Mouse (Mus musculus): Measurements from ENCODE around the gene Akt3. TPM values are rescaled to one million over a fixed set of nuclear protein-coding genes. Genes with fewer than 3 reads are reported as not detected.

The Akt3 gene
- total RNA-seq, 1 experiment, result 8.4 TPM

DNA sequence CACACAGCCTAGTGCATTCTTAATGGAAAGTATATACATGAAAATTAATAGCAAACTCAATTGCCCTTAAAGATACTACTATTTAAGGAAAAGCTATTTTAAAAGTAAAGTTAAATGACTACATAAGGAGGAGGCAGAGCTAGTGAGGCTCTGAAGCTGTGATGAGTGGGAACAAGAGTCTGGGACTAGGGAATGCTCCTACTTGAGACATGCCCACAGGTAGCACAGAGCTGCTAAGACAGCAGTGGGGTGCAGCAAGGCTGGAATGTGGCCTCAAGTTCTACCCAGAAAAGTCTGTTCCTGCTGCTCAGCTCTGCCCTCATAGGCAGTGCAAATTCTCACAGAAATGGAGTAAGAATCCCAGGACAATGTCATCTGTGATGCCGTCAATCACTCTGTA, 226.8 kb downstream of the Akt3 start:
- in situ Hi-C loops (cut with MboI; ENCODE audit: low sequenced_read_pairs in 2 of 2, unreplicated experiment in 2 of 2), result no loop called here
- no peak for DNase-seq (ENCODE audit: low read depth, low spot score)
- no peak overlapping the region for H3K9ac ChIP-seq (ENCODE audit: insufficient read depth, low read depth, low read length, poor library complexity, severe bottlenecking)
- H3K27ac ChIP-seq (ENCODE audit: insufficient read depth, low read depth, low read length, poor library complexity, severe bottlenecking), result no peak overlapping the region
- TF ChIP-seq HCFC1 (IDR thresholded peaks at IDR 0.05; ENCODE audit: borderline replicate concordance, insufficient read depth, low read length) (no peak), ZNF384 (IDR thresholded peaks at IDR 0.05; ENCODE audit: low read depth, low read length) (no peak), ZC3H11A (IDR thresholded peaks at IDR 0.05; ENCODE audit: borderline replicate concordance, low read depth, low read length) (no peak), MAFK (IDR thresholded peaks at IDR 0.05; ENCODE audit: insufficient read depth, low read depth, low read length) (no peak), CHD2 (IDR thresholded peaks at IDR 0.05; ENCODE audit: low read depth, low read length) (no peak)
- H3K9me3 ChIP-seq (ENCODE audit: control insufficient read depth, insufficient read depth, low read depth, low read length), result no peaks in the 10 kb centered on the region
- no peak overlapping the region for H3K4me3 ChIP-seq (ENCODE audit: insufficient read depth in 1 of 2, low read depth in 1 of 2, low read length in 2 of 2, poor library complexity in 1 of 2, severe bottlenecking in 1 of 2)
- H3K36me3 ChIP-seq (ENCODE audit: control insufficient read depth, insufficient read depth, low read length, poor library complexity, severe bottlenecking), result no peaks in the 10 kb centered on the region
- no peaks in the 10 kb centered on the region for H3K4me1 ChIP-seq (ENCODE audit: control insufficient read depth in 2 of 2, insufficient read depth in 2 of 2, low read length in 2 of 2, poor library complexity in 1 of 2)

DNA sequence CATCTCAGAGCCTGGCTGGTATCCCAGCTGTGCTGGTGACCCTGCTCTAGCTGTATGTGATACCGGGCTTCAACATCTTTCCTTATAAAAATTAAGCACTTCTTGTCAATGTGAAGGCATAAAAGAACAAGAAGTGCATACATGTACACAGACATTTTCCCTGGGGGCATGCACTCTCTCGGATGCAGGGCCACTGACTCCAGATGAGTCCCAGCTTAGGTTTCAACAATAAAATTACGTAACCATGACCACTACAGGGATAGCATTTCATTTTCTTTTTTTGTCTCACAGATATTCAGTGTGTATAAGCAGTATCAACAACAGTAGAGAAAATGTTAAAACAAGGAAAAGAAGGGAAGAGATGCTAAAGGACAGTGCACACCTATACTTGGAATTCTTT, 227.3 kb downstream of the Akt3 start:
- Histone ChIP-seq H3K36me3 (ENCODE audit: control insufficient read depth, insufficient read depth, low read length, poor library complexity, severe bottlenecking) (no peaks in the 10 kb centered on the region), H3K9me3 (ENCODE audit: control insufficient read depth, insufficient read depth, low read depth, low read length) (no peaks in the 10 kb centered on the region), H3K4me1 (ENCODE audit: control insufficient read depth in 2 of 2, insufficient read depth in 2 of 2, low read length in 2 of 2, poor library complexity in 1 of 2) (no peaks in the 10 kb centered on the region), H3K9ac (ENCODE audit: insufficient read depth, low read depth, low read length, poor library complexity, severe bottlenecking) (no peak overlapping the region), H3K4me3 (ENCODE audit: insufficient read depth in 1 of 2, low read depth in 1 of 2, low read length in 2 of 2, poor library complexity in 1 of 2, severe bottlenecking in 1 of 2) (no peak overlapping the region), H3K27ac (ENCODE audit: insufficient read depth, low read depth, low read length, poor library complexity, severe bottlenecking) (no peak overlapping the region)
- in situ Hi-C loops (cut with MboI; ENCODE audit: low sequenced_read_pairs in 2 of 2, unreplicated experiment in 2 of 2), result no loop called here
- TF ChIP-seq ZC3H11A (IDR thresholded peaks at IDR 0.05; ENCODE audit: borderline replicate concordance, low read depth, low read length) (no peak), ZNF384 (IDR thresholded peaks at IDR 0.05; ENCODE audit: low read depth, low read length) (no peak), CHD2 (IDR thresholded peaks at IDR 0.05; ENCODE audit: low read depth, low read length) (no peak), HCFC1 (IDR thresholded peaks at IDR 0.05; ENCODE audit: borderline replicate concordance, insufficient read depth, low read length) (no peak), MAFK (IDR thresholded peaks at IDR 0.05; ENCODE audit: insufficient read depth, low read depth, low read length) (no peak)
- no peak for DNase-seq (ENCODE audit: low read depth, low spot score)

DNA sequence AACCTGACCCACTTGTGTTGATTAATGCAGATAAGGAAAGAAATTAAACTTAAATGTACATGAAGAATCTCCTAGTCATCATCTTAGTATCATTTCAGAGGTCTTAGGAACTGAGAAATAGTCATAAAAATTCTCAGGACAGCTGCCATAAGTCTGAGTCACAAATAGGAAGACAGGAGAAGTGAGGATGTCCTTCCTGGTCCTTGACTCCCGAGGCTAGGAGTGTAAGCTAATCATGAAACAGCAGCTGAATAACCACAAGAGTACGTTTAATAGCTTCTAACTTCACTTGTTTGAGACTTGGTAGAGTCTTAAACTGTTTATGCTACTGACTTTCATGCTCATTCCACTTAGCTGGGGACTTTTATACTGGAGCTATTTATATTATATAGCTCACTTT, 229.0 kb downstream of the Akt3 start:
- no peak for DNase-seq (ENCODE audit: low read depth, low spot score)
- no peaks in the 10 kb centered on the region for H3K9me3 ChIP-seq (ENCODE audit: control insufficient read depth, insufficient read depth, low read depth, low read length)
- H3K36me3 ChIP-seq (ENCODE audit: control insufficient read depth, insufficient read depth, low read length, poor library complexity, severe bottlenecking), result peaks cover 2% of the 10 kb centered on the region; the same call in 1 of the 2 replicates
- no peak overlapping the region for H3K27ac ChIP-seq (ENCODE audit: insufficient read depth, low read depth, low read length, poor library complexity, severe bottlenecking)
- no peaks in the 10 kb centered on the region for H3K4me1 ChIP-seq (ENCODE audit: control insufficient read depth in 2 of 2, insufficient read depth in 2 of 2, low read length in 2 of 2, poor library complexity in 1 of 2)
- no peak for TF ChIP-seq ZC3H11A (IDR thresholded peaks at IDR 0.05; ENCODE audit: borderline replicate concordance, low read depth, low read length)
- no peak for TF ChIP-seq CHD2 (IDR thresholded peaks at IDR 0.05; ENCODE audit: low read depth, low read length)
- H3K9ac ChIP-seq (ENCODE audit: insufficient read depth, low read depth, low read length, poor library complexity, severe bottlenecking), result no peak overlapping the region
- H3K4me3 ChIP-seq (ENCODE audit: insufficient read depth in 1 of 2, low read depth in 1 of 2, low read length in 2 of 2, poor library complexity in 1 of 2, severe bottlenecking in 1 of 2), result no peak overlapping the region
- in situ Hi-C loops (cut with MboI; ENCODE audit: low sequenced_read_pairs in 2 of 2, unreplicated experiment in 2 of 2), result no loop called here

DNA sequence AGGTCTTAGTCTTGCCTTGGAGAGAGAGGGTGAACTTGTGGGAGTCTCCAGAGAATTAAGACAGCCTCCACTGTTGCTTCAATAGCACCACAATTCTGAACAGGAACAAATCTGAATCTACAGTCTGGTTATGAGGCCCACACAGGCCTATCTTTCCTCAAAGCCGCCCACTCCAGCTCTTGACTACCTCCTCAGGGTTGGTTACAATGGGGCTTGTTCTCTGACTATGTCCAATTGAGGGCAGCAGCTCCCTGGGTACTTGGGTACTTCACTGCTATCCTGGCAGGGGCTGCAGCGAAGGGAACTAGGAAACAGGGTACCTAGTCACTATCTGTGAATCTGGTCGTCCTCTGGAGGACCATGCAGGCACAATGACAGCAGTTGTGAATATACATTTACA, 230.3 kb downstream of the Akt3 start:
- TF ChIP-seq MAFK (IDR thresholded peaks at IDR 0.05; ENCODE audit: insufficient read depth, low read depth, low read length) (no peak), ZC3H11A (IDR thresholded peaks at IDR 0.05; ENCODE audit: borderline replicate concordance, low read depth, low read length) (no peak), HCFC1 (IDR thresholded peaks at IDR 0.05; ENCODE audit: borderline replicate concordance, insufficient read depth, low read length) (no peak), CHD2 (IDR thresholded peaks at IDR 0.05; ENCODE audit: low read depth, low read length) (no peak), ZNF384 (IDR thresholded peaks at IDR 0.05; ENCODE audit: low read depth, low read length) (no peak)
- H3K4me3 ChIP-seq (ENCODE audit: insufficient read depth in 1 of 2, low read depth in 1 of 2, low read length in 2 of 2, poor library complexity in 1 of 2, severe bottlenecking in 1 of 2), result no peak overlapping the region
- DNase-seq (ENCODE audit: low read depth, low spot score), result no peak
- no peaks in the 10 kb centered on the region for H3K4me1 ChIP-seq (ENCODE audit: control insufficient read depth in 2 of 2, insufficient read depth in 2 of 2, low read length in 2 of 2, poor library complexity in 1 of 2)
- in situ Hi-C loops (cut with MboI; ENCODE audit: low sequenced_read_pairs in 2 of 2, unreplicated experiment in 2 of 2), result no loop called here
- H3K36me3 ChIP-seq (ENCODE audit: control insufficient read depth, insufficient read depth, low read length, poor library complexity, severe bottlenecking), result peaks cover 2% of the 10 kb centered on the region; the same call in 1 of the 2 replicates
- H3K9me3 ChIP-seq (ENCODE audit: control insufficient read depth, insufficient read depth, low read depth, low read length), result no peaks in the 10 kb centered on the region
- no peak overlapping the region for H3K9ac ChIP-seq (ENCODE audit: insufficient read depth, low read depth, low read length, poor library complexity, severe bottlenecking)
- H3K27ac ChIP-seq (ENCODE audit: insufficient read depth, low read depth, low read length, poor library complexity, severe bottlenecking), result no peak overlapping the region

DNA sequence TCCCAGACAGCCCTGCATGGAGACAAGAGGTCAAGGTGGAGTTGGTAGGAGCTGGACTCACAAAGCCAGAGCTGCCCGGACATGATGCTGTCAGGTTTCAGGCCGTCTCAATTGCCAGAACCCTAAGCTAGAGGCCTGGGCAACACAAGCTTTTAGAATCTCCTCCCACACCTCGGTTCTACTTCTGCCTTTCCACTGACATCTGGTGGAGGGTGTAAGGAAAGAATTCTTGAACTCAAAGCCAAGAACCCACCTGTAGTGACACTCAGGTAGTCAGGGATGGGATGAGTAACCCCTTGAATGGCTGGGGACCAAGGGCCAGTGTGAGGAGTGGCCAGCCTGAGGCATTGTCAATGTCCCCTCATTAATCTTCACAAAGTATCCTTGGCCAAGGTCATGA, 235.3 kb downstream of the Akt3 start:
- Histone ChIP-seq H3K27ac (ENCODE audit: insufficient read depth, low read depth, low read length, poor library complexity, severe bottlenecking) (no peak overlapping the region), H3K9ac (ENCODE audit: insufficient read depth, low read depth, low read length, poor library complexity, severe bottlenecking) (no peak overlapping the region), H3K4me1 (ENCODE audit: control insufficient read depth in 2 of 2, insufficient read depth in 2 of 2, low read length in 2 of 2, poor library complexity in 1 of 2) (no peaks in the 10 kb centered on the region), H3K9me3 (ENCODE audit: control insufficient read depth, insufficient read depth, low read depth, low read length) (no peaks in the 10 kb centered on the region), H3K36me3 (ENCODE audit: control insufficient read depth, insufficient read depth, low read length, poor library complexity, severe bottlenecking) (peaks cover 2% of the 10 kb centered on the region; the same call in 1 of the 2 replicates), H3K4me3 (ENCODE audit: insufficient read depth in 1 of 2, low read depth in 1 of 2, low read length in 2 of 2, poor library complexity in 1 of 2, severe bottlenecking in 1 of 2) (no peak overlapping the region)
- no peak for DNase-seq (ENCODE audit: low read depth, low spot score)
- in situ Hi-C loops (cut with MboI; ENCODE audit: low sequenced_read_pairs in 2 of 2, unreplicated experiment in 2 of 2), result no loop called here
- TF ChIP-seq HCFC1 (IDR thresholded peaks at IDR 0.05; ENCODE audit: borderline replicate concordance, insufficient read depth, low read length) (no peak), CHD2 (IDR thresholded peaks at IDR 0.05; ENCODE audit: low read depth, low read length) (no peak), MAFK (IDR thresholded peaks at IDR 0.05; ENCODE audit: insufficient read depth, low read depth, low read length) (no peak), ZNF384 (IDR thresholded peaks at IDR 0.05; ENCODE audit: low read depth, low read length) (no peak), ZC3H11A (IDR thresholded peaks at IDR 0.05; ENCODE audit: borderline replicate concordance, low read depth, low read length) (no peak)
